Mouse (Mus musculus) forebrain, embryonic 16.5 days (tissue): Measurements from ENCODE around the gene Slc6a17. TPM values are rescaled to one million over a fixed set of nuclear protein-coding genes. Genes with fewer than 3 reads are reported as not detected.

ENCODE experiments used
- ATAC-seq: fragments of 200-750 bp; cut with Nextera tagmentation; 2 replicates; pipeline ENCODE4 v1.8.0; 2017; ENCODE audit warnings: mild to moderate bottlenecking, moderate library complexity
- H3K27ac ChIP-seq: fragments of 300-500 bp; sonication (generic); 2 replicates; pipeline ENCODE4 v1.5.1; 2014; ENCODE audit warnings: low read length, control low read depth
- H3K27me3 ChIP-seq: fragments of 300-500 bp; sonication (generic); replicated peaks from 2 replicates; pipeline ENCODE4 v1.6.1; 2014; ENCODE audit warnings: low read length; ENCODE audit not compliant: control insufficient read depth, insufficient read depth
- H3K36me3 ChIP-seq: fragments of 300-500 bp; sonication (generic); 2 replicates; pipeline ENCODE4 v1.6.1; 2014; ENCODE audit not compliant: control insufficient read depth, insufficient read depth
- H3K4me1 ChIP-seq: fragments of 300-500 bp; sonication (generic); replicated peaks from 2 replicates; pipeline ENCODE4 v1.6.1; 2014; ENCODE audit warnings: low read length; ENCODE audit not compliant: control insufficient read depth, insufficient read depth
- H3K4me2 ChIP-seq: fragments of 300-500 bp; sonication (generic); 2 replicates; pipeline ENCODE4 v1.6.1; 2014; ENCODE audit warnings: mild to moderate bottlenecking, low read length, control low read depth
- H3K4me3 ChIP-seq: fragments of 300-500 bp; sonication (generic); replicated peaks from 2 replicates; pipeline ENCODE4 v1.5.1; 2014; ENCODE audit warnings: mild to moderate bottlenecking, low read length, control low read depth
- H3K9ac ChIP-seq: fragments of 300-500 bp; sonication (generic); replicated peaks from 2 replicates; pipeline ENCODE4 v1.6.1; 2014; ENCODE audit warnings: low read depth, low read length, control low read depth
- H3K9me3 ChIP-seq: fragments of 300-500 bp; sonication (generic); 2 replicates; pipeline ENCODE4 v1.6.1; 2016; ENCODE audit warnings: low read length; ENCODE audit not compliant: control insufficient read depth
- WGBS: fragments of 180-500 bp; shearing (Covaris S2); extraction: QIAGEN DNeasy Blood & Tissue Kit; methylation state at CpG from one replicate; pipeline ENCODE4 v1.1.7; 2014; 5-methylcytosine and 5-hydroxymethylcytosine counted together
- polyA plus RNA-seq: library from polyadenylated mRNA; unstranded; fragments of >200 nt; fragmentation: Nextera tagmentation; extraction: Ambion mirVana; gene quantifications from 2 replicates; pipeline ENCODE4 v1.2.1, GENCODE M21; 2015

The Slc6a17 gene
- polyA plus RNA-seq, 1 experiment from 2014 or later: 21.6 TPM

- Histone ChIP-seq H3K36me3 (no peaks in the 10 kb centered on the region), H3K27ac (no peak overlapping the region), H3K4me3 (no peak overlapping the region), H3K9ac (no peak overlapping the region), H3K4me1 (peaks cover 10% of the 10 kb centered on the region), H3K9me3 (no peaks in the 10 kb centered on the region), H3K27me3 (no peaks in the 10 kb centered on the region), H3K4me2 (no peak overlapping the region)
- WGBS: 90% methylated on average over 11 of the region's 11 CpGs
- no peak for ATAC-seq
Observed at GRCm38 (mm10) chr3:107439280-107439679, 78.5 kb downstream of the Slc6a17 start.

GRCm38 (mm10) chr3:107437666-107438065 is 80.2 kb downstream of the Slc6a17 start:
- Histone ChIP-seq H3K27me3 (no peaks in the 10 kb centered on the region), H3K4me3 (no peak overlapping the region), H3K9ac (no peak overlapping the region), H3K4me1 (peaks cover 10% of the 10 kb centered on the region), H3K36me3 (no peaks in the 10 kb centered on the region), H3K9me3 (no peaks in the 10 kb centered on the region), H3K4me2 (no peak overlapping the region), H3K27ac (no peak overlapping the region)
- ATAC-seq: no peak
- 89% methylated on average over 2 of the region's 2 CpGs for WGBS

- ATAC-seq: peak; percentile 68
- H3K36me3 ChIP-seq: no peaks in the 10 kb centered on the region
- no peaks in the 10 kb centered on the region for H3K27me3 ChIP-seq
- H3K4me2 ChIP-seq: no peak overlapping the region
- WGBS: 27% methylated on average over 6 of the region's 6 CpGs
- H3K9me3 ChIP-seq: no peaks in the 10 kb centered on the region
- no peak overlapping the region for H3K27ac ChIP-seq
- no peak overlapping the region for H3K4me3 ChIP-seq
- H3K4me1 ChIP-seq: peaks cover 14% of the 10 kb centered on the region
- H3K9ac ChIP-seq: no peak overlapping the region
Observed at GRCm38 (mm10) chr3:107436434-107436833, 81.4 kb downstream of the Slc6a17 start.

- 65% methylated on average over 9 of the region's 9 CpGs for WGBS
- ATAC-seq: no peak
- Histone ChIP-seq H3K27ac (no peak overlapping the region), H3K9me3 (no peaks in the 10 kb centered on the region), H3K9ac (no peak overlapping the region), H3K36me3 (no peaks in the 10 kb centered on the region), H3K4me3 (no peak overlapping the region), H3K27me3 (no peaks in the 10 kb centered on the region), H3K4me1 (peaks cover 21% of the 10 kb centered on the region), H3K4me2 (no peak overlapping the region)
Observed at GRCm38 (mm10) chr3:107433614-107434013, 84.2 kb downstream of the Slc6a17 start.

GRCm38 (mm10) chr3:107431268-107431667 is 86.5 kb downstream of the Slc6a17 start:
- H3K36me3 ChIP-seq: no peaks in the 10 kb centered on the region
- no peaks in the 10 kb centered on the region for H3K27me3 ChIP-seq
- H3K4me1 ChIP-seq: peaks cover 15% of the 10 kb centered on the region
- ATAC-seq: peak; percentile 94
- no peak overlapping the region for H3K9ac ChIP-seq
- no peak overlapping the region for H3K4me2 ChIP-seq
- H3K9me3 ChIP-seq: no peaks in the 10 kb centered on the region
- no peak overlapping the region for H3K27ac ChIP-seq
- H3K4me3 ChIP-seq: no peak overlapping the region
- 5% methylated on average over 1 of the region's 1 CpGs for WGBS

GRCm38 (mm10) chr3:107424258-107425041 is 93.4 kb downstream of the Slc6a17 start:
- ATAC-seq: peak; percentile 80
- Histone ChIP-seq H3K4me3 (no peak overlapping the region), H3K9ac (no peak overlapping the region), H3K27me3 (no peaks in the 10 kb centered on the region), H3K36me3 (no peaks in the 10 kb centered on the region), H3K4me1 (0 out of 2 replicates have a peak, but pooled peaks cover 7% of the 10 kb centered on the region), H3K4me2 (no peak overlapping the region), H3K27ac (no peak overlapping the region), H3K9me3 (no peaks in the 10 kb centered on the region)
- 54% methylated on average over 11 of the region's 11 CpGs for WGBS

- 0 out of 2 replicates have a peak, but pooled peaks cover 7% of the 10 kb centered on the region for H3K4me1 ChIP-seq
- no peak overlapping the region for H3K4me3 ChIP-seq
- H3K4me2 ChIP-seq: no peak overlapping the region
- H3K9me3 ChIP-seq: no peaks in the 10 kb centered on the region
- H3K9ac ChIP-seq: no peak overlapping the region
- no peaks in the 10 kb centered on the region for H3K36me3 ChIP-seq
- H3K27ac ChIP-seq: no peak overlapping the region
- no peak for ATAC-seq
- no peaks in the 10 kb centered on the region for H3K27me3 ChIP-seq
- 80% methylated on average over 2 of the region's 2 CpGs for WGBS
Observed at GRCm38 (mm10) chr3:107420156-107420555, 97.7 kb downstream of the Slc6a17 start.

Other genes starting within 250 kb of the Slc6a17 start
- gene Lamtor5, start 239.2 kb downstream of the Slc6a17 start, polyA plus RNA-seq: 208 and 220 TPM in 2 replicates
- gene Slc16a4, start 226.8 kb downstream of the Slc6a17 start, polyA plus RNA-seq: 2.4 and 2.8 TPM in 2 replicates
- gene Rbm15, start 184.3 kb downstream of the Slc6a17 start, polyA plus RNA-seq: 9.3 and 10.4 TPM in 2 replicates
- gene Kcnc4, start 58.5 kb downstream of the Slc6a17 start, polyA plus RNA-seq: 1.7 and 2.3 TPM in 2 replicates
- gene Ubl4b, start 37.1 kb upstream of the Slc6a17 start, polyA plus RNA-seq: not detected in 2 replicates
- gene Alx3, start 77.0 kb upstream of the Slc6a17 start, polyA plus RNA-seq: 2.7 and 4.9 TPM in 2 replicates
- gene Gm10961, start 113.3 kb upstream of the Slc6a17 start, polyA plus RNA-seq: not detected in 2 replicates
- gene Strip1, start 113.7 kb upstream of the Slc6a17 start, polyA plus RNA-seq: 145 and 148 TPM in 2 replicates
- 110 and 117 TPM in 2 replicates for gene Ahcyl1, start 178.5 kb upstream of the Slc6a17 start, polyA plus RNA-seq
- 7.3 and 8.1 TPM in 2 replicates for gene Csf1, start 242.5 kb upstream of the Slc6a17 start, polyA plus RNA-seq